Mouse (Mus musculus) heart, embryonic 13.5 days (tissue): ENCODE measurements around the gene Dpy30. TPM values are rescaled to one million over a fixed set of nuclear protein-coding genes. Genes with fewer than 3 reads are reported as not detected.
A peak's percentile ranks its signal among the peaks of the same experiment; 100 is the strongest.

Experiments
- ATAC-seq: fragments of 200-750 bp; cut with Nextera tagmentation; 2 replicates; pipeline ENCODE4 v1.8.0; 2017; ENCODE audit warnings: moderate TSS enrichment; ENCODE audit not compliant: insufficient number of reproducible peaks, low FRiP score, low TSS enrichment; ENCODE audit errors: extremely low read depth
- H3K27ac ChIP-seq: fragments of 300-500 bp; sonication (generic); replicated peaks from 2 replicates; pipeline ENCODE4 v1.5.1; 2015; ENCODE audit warnings: moderate library complexity, mild to moderate bottlenecking, inconsistent platforms
- H3K27me3 ChIP-seq: fragments of 300-500 bp; sonication (generic); replicated peaks from 2 replicates; pipeline ENCODE4 v1.6.1; 2015; ENCODE audit warnings: mild to moderate bottlenecking, inconsistent platforms
- H3K36me3 ChIP-seq: fragments of 300-500 bp; sonication (generic); 2 replicates; pipeline ENCODE4 v1.6.1; 2015; ENCODE audit warnings: mild to moderate bottlenecking, inconsistent platforms
- H3K4me1 ChIP-seq: fragments of 300-500 bp; sonication (generic); 2 replicates; pipeline ENCODE4 v1.6.1; 2015; ENCODE audit warnings: inconsistent platforms
- H3K4me2 ChIP-seq: fragments of 300-500 bp; sonication (generic); 2 replicates; pipeline ENCODE4 v1.6.1; 2015; ENCODE audit warnings: inconsistent platforms, mild to moderate bottlenecking, moderate library complexity
- H3K4me3 ChIP-seq: fragments of 300-500 bp; sonication (generic); 2 replicates; pipeline ENCODE4 v1.5.1; 2015; ENCODE audit warnings: moderate library complexity, mild to moderate bottlenecking, inconsistent platforms
- H3K9ac ChIP-seq: fragments of 300-500 bp; sonication (generic); 2 replicates; pipeline ENCODE4 v1.6.1; 2015; ENCODE audit warnings: inconsistent platforms, mild to moderate bottlenecking, moderate library complexity
- H3K9me3 ChIP-seq: fragments of 300-500 bp; sonication (generic); 2 replicates; pipeline ENCODE4 v1.6.1; 2016; ENCODE audit warnings: inconsistent platforms
- WGBS: fragments of 180-500 bp; shearing (Covaris S2); methylation state at CpG from one replicate; pipeline ENCODE4 v1.1.7; 2015; ENCODE audit warnings: mixed read lengths; 5-methylcytosine and 5-hydroxymethylcytosine counted together
- polyA plus RNA-seq: library from polyadenylated mRNA; unstranded; fragments of >200 nt; fragmentation: Nextera tagmentation; extraction: Ambion mirVana; gene quantifications from 2 replicates; pipeline ENCODE4 v1.2.1, GENCODE M21; 2015

Gene Dpy30
- polyA plus RNA-seq, 1 experiment from 2014 or later = 177 TPM

GRCm38 (mm10) chr17:74274471-74274870, 49.3 kb downstream of the Dpy30 start:
- ATAC-seq = no peak
- Histone ChIP-seq H3K27ac (no peak overlapping the region), H3K36me3 (no peaks in the 10 kb centered on the region), H3K27me3 (no peaks in the 10 kb centered on the region), H3K9ac (no peak overlapping the region), H3K4me1 (peaks cover 35% of the 10 kb centered on the region), H3K9me3 (no peaks in the 10 kb centered on the region), H3K4me2 (no peak overlapping the region), H3K4me3 (no peak overlapping the region)
- 58% methylated on average over 3 of the region's 3 CpGs for WGBS

GRCm38 (mm10) chr17:74272683-74273205, 51.0 kb downstream of the Dpy30 start:
- no peak for ATAC-seq
- 63% methylated on average over 16 of the region's 16 CpGs for WGBS
- Histone ChIP-seq H3K27ac (no peak overlapping the region), H3K4me1 (peaks cover 28% of the 10 kb centered on the region), H3K4me2 (no peak overlapping the region), H3K36me3 (no peaks in the 10 kb centered on the region), H3K27me3 (no peaks in the 10 kb centered on the region), H3K9ac (no peak overlapping the region), H3K9me3 (no peaks in the 10 kb centered on the region), H3K4me3 (no peak overlapping the region)

GRCm38 (mm10) chr17:74271541-74272268, 52.0 kb downstream of the Dpy30 start:
- Histone ChIP-seq H3K9me3 (no peaks in the 10 kb centered on the region), H3K27ac (no peak overlapping the region), H3K4me1 (peaks cover 28% of the 10 kb centered on the region), H3K27me3 (no peaks in the 10 kb centered on the region), H3K4me2 (no peak overlapping the region), H3K9ac (no peak overlapping the region), H3K36me3 (no peaks in the 10 kb centered on the region), H3K4me3 (no peak overlapping the region)
- no peak for ATAC-seq
- WGBS = 86% methylated on average over 3 of the region's 3 CpGs

GRCm38 (mm10) chr17:74270205-74270604, 53.5 kb downstream of the Dpy30 start:
- Histone ChIP-seq H3K27ac (no peak overlapping the region), H3K9me3 (no peaks in the 10 kb centered on the region), H3K9ac (no peak overlapping the region), H3K36me3 (no peaks in the 10 kb centered on the region), H3K4me2 (no peak overlapping the region), H3K4me1 (peaks cover 41% of the 10 kb centered on the region), H3K4me3 (no peak overlapping the region), H3K27me3 (no peaks in the 10 kb centered on the region)
- 63% methylated on average over 2 of the region's 2 CpGs for WGBS
- no peak for ATAC-seq

- H3K9ac ChIP-seq = no peak overlapping the region
- ATAC-seq = no peak
- no peak overlapping the region for H3K27ac ChIP-seq
These were observed 56.1 kb downstream of the Dpy30 start for GRCm38 (mm10) chr17:74267415-74268180.

GRCm38 (mm10) chr17:74265636-74266035, 58.1 kb downstream of the Dpy30 start:
- Histone ChIP-seq H3K27ac (peak overlapping the region; percentile 62), H3K36me3 (no peaks in the 10 kb centered on the region), H3K9ac (peak overlapping the region; percentile 59; the same call in 1 of the 2 replicates), H3K4me3 (no peak overlapping the region), H3K9me3 (no peaks in the 10 kb centered on the region), H3K4me2 (peak overlapping the region; percentile 2; the same call in 1 of the 2 replicates), H3K4me1 (peaks cover 42% of the 10 kb centered on the region), H3K27me3 (no peaks in the 10 kb centered on the region)
- no peak for ATAC-seq
- WGBS = 56% methylated on average over 1 of the region's 1 CpGs

More at GRCm38 (mm10) chr17:74267415-74268180, 56.1 kb downstream of the Dpy30 start:
- Histone ChIP-seq H3K4me3 (no peak overlapping the region), H3K36me3 (no peaks in the 10 kb centered on the region), H3K4me1 (peaks cover 48% of the 10 kb centered on the region), H3K27me3 (no peaks in the 10 kb centered on the region), H3K4me2 (no peak overlapping the region), H3K9me3 (no peaks in the 10 kb centered on the region)
- 77% methylated on average over 11 of the region's 11 CpGs for WGBS

GRCm38 (mm10) chr17:74265156-74265505, 58.6 kb downstream of the Dpy30 start:
- no peaks in the 10 kb centered on the region for H3K36me3 ChIP-seq
- no peaks in the 10 kb centered on the region for H3K9me3 ChIP-seq
- 26% methylated on average over 5 of the region's 5 CpGs for WGBS
- H3K9ac ChIP-seq = peak overlapping the region; percentile 59; the same call in 1 of the 2 replicates
- peak overlapping the region; percentile 2 for H3K4me2 ChIP-seq
- H3K4me1 ChIP-seq = peaks cover 43% of the 10 kb centered on the region
- H3K27ac ChIP-seq = peak overlapping the region; percentile 62
- H3K27me3 ChIP-seq = no peaks in the 10 kb centered on the region
- ATAC-seq = no peak
- no peak overlapping the region for H3K4me3 ChIP-seq

- no peaks in the 10 kb centered on the region for H3K36me3 ChIP-seq
- H3K9me3 ChIP-seq = no peaks in the 10 kb centered on the region
- 58% methylated on average over 3 of the region's 3 CpGs for WGBS
- ATAC-seq = no peak
- no peaks in the 10 kb centered on the region for H3K27me3 ChIP-seq
- H3K27ac ChIP-seq = peak overlapping the region; percentile 62
- peak overlapping the region; percentile 59; the same call in 1 of the 2 replicates for H3K9ac ChIP-seq
- H3K4me1 ChIP-seq = peaks cover 43% of the 10 kb centered on the region
- peak overlapping the region; percentile 2 for H3K4me2 ChIP-seq
- no peak overlapping the region for H3K4me3 ChIP-seq
These were observed 59.2 kb downstream of the Dpy30 start for GRCm38 (mm10) chr17:74264333-74265155.

GRCm38 (mm10) chr17:74262415-74262814, 61.3 kb downstream of the Dpy30 start:
- no peak overlapping the region for H3K27ac ChIP-seq
- no peak overlapping the region for H3K4me3 ChIP-seq
- H3K27me3 ChIP-seq = no peaks in the 10 kb centered on the region
- 89% methylated on average over 3 of the region's 3 CpGs for WGBS
- H3K9ac ChIP-seq = no peak overlapping the region
- ATAC-seq = no peak
- H3K36me3 ChIP-seq = peaks cover 7% of the 10 kb centered on the region
- peaks cover 43% of the 10 kb centered on the region for H3K4me1 ChIP-seq
- no peak overlapping the region for H3K4me2 ChIP-seq
- H3K9me3 ChIP-seq = no peaks in the 10 kb centered on the region
